Mouse (Mus musculus) limb, embryonic 13.5 days (tissue): ENCODE measurements at regions not wholly inside any gene's neighbourhood (a gene's known extent, or its start where the extent isn't known, plus 50 kb on each side); places are given as distances from the start of the nearest gene placed in this dataset.

Source experiments
- ATAC-seq: fragments of 200-750 bp; cut with Nextera tagmentation; 2 replicates; pipeline ENCODE4 v1.8.0; 2017; ENCODE audit warnings: low read depth, moderate number of reproducible peaks, moderate TSS enrichment; ENCODE audit not compliant: low FRiP score
- H3K27ac ChIP-seq: fragments of 300-500 bp; sonication (generic); 2 replicates; pipeline ENCODE4 v1.5.1; 2015; ENCODE audit warnings: inconsistent platforms, mild to moderate bottlenecking, moderate library complexity
- H3K27me3 ChIP-seq: fragments of 300-500 bp; sonication (generic); 2 replicates; pipeline ENCODE4 v1.6.1; 2015; ENCODE audit warnings: mild to moderate bottlenecking, inconsistent platforms
- H3K36me3 ChIP-seq: fragments of 300-500 bp; sonication (generic); 2 replicates; pipeline ENCODE4 v1.6.1; 2015; ENCODE audit warnings: inconsistent platforms, mild to moderate bottlenecking, moderate library complexity
- H3K4me1 ChIP-seq: fragments of 300-500 bp; sonication (generic); 2 replicates; pipeline ENCODE4 v1.6.1; 2015; ENCODE audit warnings: inconsistent platforms
- H3K4me2 ChIP-seq: fragments of 300-500 bp; sonication (generic); replicated peaks from 2 replicates; pipeline ENCODE4 v1.6.1; 2015; ENCODE audit warnings: inconsistent platforms, mild to moderate bottlenecking, moderate library complexity
- H3K4me3 ChIP-seq: fragments of 300-500 bp; sonication (generic); 2 replicates; pipeline ENCODE4 v1.5.1; 2015; ENCODE audit warnings: moderate library complexity, mild to moderate bottlenecking, inconsistent platforms
- H3K9ac ChIP-seq: fragments of 300-500 bp; sonication (generic); 2 replicates; pipeline ENCODE4 v1.6.1; 2015; ENCODE audit warnings: mild to moderate bottlenecking, inconsistent platforms
- H3K9me3 ChIP-seq: fragments of 300-500 bp; sonication (generic); 2 replicates; pipeline ENCODE4 v1.6.1; 2016; ENCODE audit warnings: inconsistent platforms
- WGBS: fragments of 180-500 bp; shearing (Covaris S2); methylation state at CpG from one replicate; pipeline ENCODE4 v1.1.7; 2015; 5-methylcytosine and 5-hydroxymethylcytosine counted together

GRCm38 (mm10) chr13:39566491-39566890 lies 605.8 kb upstream of the Slc35b3 start:
- Histone ChIP-seq H3K27me3 (no peaks in the 10 kb centered on the region), H3K27ac (no peak overlapping the region), H3K36me3 (no peaks in the 10 kb centered on the region), H3K4me3 (no peak overlapping the region), H3K4me2 (no peak overlapping the region), H3K9ac (no peak overlapping the region), H3K4me1 (peaks cover 5% of the 10 kb centered on the region), H3K9me3 (no peaks in the 10 kb centered on the region)
- no peak for ATAC-seq
- 82% methylated on average over 2 of the region's 2 CpGs for WGBS

DNA sequence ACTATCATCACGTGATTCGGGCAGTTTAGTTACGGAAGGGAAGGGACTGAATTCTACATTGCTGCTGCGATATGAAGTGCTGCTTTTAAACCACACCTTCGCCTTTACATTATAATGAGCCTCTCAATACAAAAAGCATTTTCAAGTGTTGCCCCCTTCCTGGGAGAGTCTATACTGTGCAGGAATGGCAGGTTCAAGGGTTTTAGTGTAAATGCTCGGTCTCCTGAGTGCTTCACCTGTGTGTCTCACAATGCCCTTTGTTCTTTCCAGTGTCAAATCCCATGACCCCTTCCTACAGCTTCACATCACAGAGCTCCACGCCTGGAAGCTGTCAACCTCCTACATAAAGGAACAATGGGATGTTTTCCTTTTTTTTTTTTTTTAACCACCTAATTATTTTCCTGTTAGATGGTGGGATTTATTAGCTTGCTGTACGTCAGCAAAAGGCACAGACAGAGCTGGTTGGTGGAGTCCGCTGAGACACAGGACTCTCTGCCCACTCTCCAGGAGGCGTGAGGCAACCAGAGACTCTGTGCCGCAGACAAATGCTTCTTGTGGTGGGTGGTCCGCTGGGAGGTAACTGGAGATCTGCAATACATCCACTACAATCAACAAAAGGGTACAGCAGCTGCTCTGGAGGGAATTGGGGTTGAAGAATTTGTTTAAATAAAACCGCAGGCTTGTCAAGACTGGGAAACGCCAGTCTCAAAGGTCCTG lies 577.2 kb upstream of the Slc35b3 start:
- Histone ChIP-seq H3K27ac (no peak overlapping the region), H3K36me3 (no peaks in the 10 kb centered on the region), H3K9ac (no peak overlapping the region), H3K27me3 (no peaks in the 10 kb centered on the region), H3K4me1 (no peaks in the 10 kb centered on the region), H3K9me3 (no peaks in the 10 kb centered on the region), H3K4me2 (no peak overlapping the region), H3K4me3 (no peak overlapping the region)
- ATAC-seq = no peak
- WGBS = 45% methylated on average over 14 of the region's 14 CpGs

- no peak for ATAC-seq
- H3K4me2 ChIP-seq = no peak overlapping the region
- H3K36me3 ChIP-seq = no peaks in the 10 kb centered on the region
- no peak overlapping the region for H3K4me3 ChIP-seq
- H3K27me3 ChIP-seq = no peaks in the 10 kb centered on the region
- H3K9ac ChIP-seq = no peak overlapping the region
- no peak overlapping the region for H3K27ac ChIP-seq
- no peaks in the 10 kb centered on the region for H3K4me1 ChIP-seq
- WGBS = 93% methylated on average over 1 of the region's 1 CpGs
- no peaks in the 10 kb centered on the region for H3K9me3 ChIP-seq
Measured at GRCm38 (mm10) chr13:39526469-39526868, 565.8 kb upstream of the Slc35b3 start.

- no peaks in the 10 kb centered on the region for H3K27me3 ChIP-seq
- no peak for ATAC-seq
- WGBS = 41% methylated on average over 9 of the region's 9 CpGs
- H3K4me1 ChIP-seq = no peaks in the 10 kb centered on the region
- no peaks in the 10 kb centered on the region for H3K36me3 ChIP-seq
- no peak overlapping the region for H3K9ac ChIP-seq
- H3K4me2 ChIP-seq = no peak overlapping the region
- H3K9me3 ChIP-seq = no peaks in the 10 kb centered on the region
- H3K4me3 ChIP-seq = no peak overlapping the region
- no peak overlapping the region for H3K27ac ChIP-seq
Measured at GRCm38 (mm10) chr13:39523856-39524301, 563.2 kb upstream of the Slc35b3 start.

- H3K27me3 ChIP-seq = no peaks in the 10 kb centered on the region
- no peaks in the 10 kb centered on the region for H3K36me3 ChIP-seq
- H3K9me3 ChIP-seq = no peaks in the 10 kb centered on the region
- H3K4me3 ChIP-seq = no peak overlapping the region
- no peak overlapping the region for H3K9ac ChIP-seq
- no peak overlapping the region for H3K4me2 ChIP-seq
- H3K27ac ChIP-seq = no peak overlapping the region
- H3K4me1 ChIP-seq = no peaks in the 10 kb centered on the region
- WGBS = 59% methylated on average over 5 of the region's 5 CpGs
- ATAC-seq = no peak
Measured at GRCm38 (mm10) chr13:39523246-39523850, 562.7 kb upstream of the Slc35b3 start.

DNA sequence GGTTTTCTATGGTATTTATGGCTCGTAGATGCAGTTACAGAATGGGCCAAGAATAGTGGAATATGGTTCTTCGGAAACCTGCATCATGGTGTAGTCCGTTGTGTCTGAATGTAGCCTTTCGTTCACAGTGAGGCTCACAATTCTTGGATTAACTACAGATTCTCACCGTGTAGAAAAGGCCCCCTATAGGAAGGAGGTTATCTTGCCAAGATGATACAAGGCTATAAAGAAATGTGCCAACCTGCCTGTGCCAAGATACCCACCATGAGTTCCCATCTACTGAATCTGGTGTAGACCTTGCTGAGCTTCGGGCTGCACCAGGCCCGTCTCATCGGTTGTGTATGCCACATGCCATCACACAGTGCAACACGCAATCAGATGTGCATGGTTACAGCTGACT lies 560.2 kb upstream of the Slc35b3 start:
- Histone ChIP-seq H3K4me1 (no peaks in the 10 kb centered on the region), H3K36me3 (no peaks in the 10 kb centered on the region), H3K9ac (no peak overlapping the region), H3K9me3 (no peaks in the 10 kb centered on the region), H3K27me3 (no peaks in the 10 kb centered on the region), H3K4me2 (no peak overlapping the region), H3K27ac (no peak overlapping the region), H3K4me3 (no peak overlapping the region)
- WGBS = 94% methylated on average over 9 of the region's 9 CpGs
- no peak for ATAC-seq

- Histone ChIP-seq H3K4me2 (no peak overlapping the region), H3K4me1 (no peaks in the 10 kb centered on the region), H3K27me3 (no peaks in the 10 kb centered on the region), H3K27ac (no peak overlapping the region), H3K9ac (no peak overlapping the region), H3K4me3 (no peak overlapping the region), H3K36me3 (no peaks in the 10 kb centered on the region), H3K9me3 (no peaks in the 10 kb centered on the region)
- ATAC-seq = no peak
- WGBS = 50% methylated on average over 8 of the region's 8 CpGs
Measured at GRCm38 (mm10) chr13:39516106-39516505, 555.4 kb upstream of the Slc35b3 start.

GRCm38 (mm10) chr13:39489806-39490205 lies 529.1 kb upstream of the Slc35b3 start:
- Histone ChIP-seq H3K4me1 (no peaks in the 10 kb centered on the region), H3K27me3 (no peaks in the 10 kb centered on the region), H3K4me3 (no peak overlapping the region), H3K9me3 (no peaks in the 10 kb centered on the region), H3K36me3 (no peaks in the 10 kb centered on the region), H3K4me2 (no peak overlapping the region), H3K9ac (no peak overlapping the region), H3K27ac (no peak overlapping the region)
- WGBS = 69% methylated on average over 7 of the region's 7 CpGs
- no peak for ATAC-seq

GRCm38 (mm10) chr13:39472621-39473020 lies 511.9 kb upstream of the Slc35b3 start:
- Histone ChIP-seq H3K36me3 (no peaks in the 10 kb centered on the region), H3K4me1 (no peaks in the 10 kb centered on the region), H3K4me3 (no peak overlapping the region), H3K9me3 (no peaks in the 10 kb centered on the region), H3K4me2 (no peak overlapping the region), H3K27me3 (no peaks in the 10 kb centered on the region), H3K27ac (no peak overlapping the region), H3K9ac (no peak overlapping the region)
- no peak for ATAC-seq
- WGBS = 51% methylated on average over 6 of the region's 6 CpGs

- Histone ChIP-seq H3K27ac (no peak overlapping the region), H3K4me3 (no peak overlapping the region), H3K9ac (no peak overlapping the region), H3K27me3 (peaks cover 5% of the 10 kb centered on the region; the same call in 1 of the 2 replicates), H3K36me3 (no peaks in the 10 kb centered on the region), H3K9me3 (no peaks in the 10 kb centered on the region), H3K4me1 (no peaks in the 10 kb centered on the region), H3K4me2 (no peak overlapping the region)
- WGBS = 94% methylated on average over 13 of the region's 13 CpGs
- no peak for ATAC-seq
Measured at GRCm38 (mm10) chr13:39441799-39442198, 481.1 kb upstream of the Slc35b3 start.

DNA sequence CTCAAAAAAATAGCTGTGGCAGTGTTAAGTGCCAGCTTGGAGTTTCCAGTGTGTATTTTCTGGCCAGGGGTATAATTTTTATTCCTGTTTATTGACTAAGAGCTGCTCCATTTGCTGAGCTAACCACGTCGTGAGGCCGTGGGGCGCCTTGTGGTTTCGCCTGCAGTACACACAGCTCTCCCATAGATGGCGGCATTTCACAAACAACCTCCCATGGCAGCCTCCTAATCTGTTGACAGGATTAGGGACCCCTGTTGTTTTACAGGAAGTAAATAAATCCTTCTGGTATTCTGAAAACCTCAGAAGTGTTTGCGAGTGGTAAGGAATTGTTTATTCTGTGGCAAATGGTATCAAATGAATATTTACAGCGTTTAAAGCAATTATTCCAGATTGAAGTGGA lies 480.2 kb upstream of the Slc35b3 start:
- no peaks in the 10 kb centered on the region for H3K36me3 ChIP-seq
- 15% methylated on average over 8 of the region's 8 CpGs for WGBS
- H3K9me3 ChIP-seq = no peaks in the 10 kb centered on the region
- no peak overlapping the region for H3K9ac ChIP-seq
- H3K27ac ChIP-seq = no peak overlapping the region
- no peak overlapping the region for H3K4me2 ChIP-seq
- H3K4me1 ChIP-seq = no peaks in the 10 kb centered on the region
- peaks cover 5% of the 10 kb centered on the region; the same call in 1 of the 2 replicates for H3K27me3 ChIP-seq
- no peak for ATAC-seq
- no peak overlapping the region for H3K4me3 ChIP-seq

DNA sequence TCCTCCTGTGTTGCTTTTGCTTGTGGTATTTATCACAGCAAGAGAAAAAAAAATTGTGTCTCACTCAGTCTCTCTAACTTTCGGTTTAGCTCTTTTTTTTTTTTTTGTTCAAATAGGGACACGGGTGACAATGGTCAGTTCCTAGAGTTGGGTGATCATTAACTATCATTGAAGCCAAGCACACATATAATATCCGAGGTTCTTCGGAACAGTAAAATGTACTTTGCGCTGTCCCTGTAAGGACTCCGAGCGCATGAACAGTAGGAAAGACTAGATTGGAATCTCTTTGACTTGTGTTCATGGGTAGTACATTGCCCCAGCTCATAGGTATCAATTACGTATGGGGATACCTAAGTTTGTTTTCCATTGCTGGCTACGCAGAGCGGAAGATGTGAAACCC lies 479.7 kb upstream of the Slc35b3 start:
- Histone ChIP-seq H3K36me3 (no peaks in the 10 kb centered on the region), H3K9ac (no peak overlapping the region), H3K4me3 (no peak overlapping the region), H3K27ac (no peak overlapping the region), H3K9me3 (no peaks in the 10 kb centered on the region), H3K4me1 (no peaks in the 10 kb centered on the region), H3K4me2 (no peak overlapping the region), H3K27me3 (peaks cover 5% of the 10 kb centered on the region; the same call in 1 of the 2 replicates)
- no peak for ATAC-seq
- 93% methylated on average over 10 of the region's 10 CpGs for WGBS

- Histone ChIP-seq H3K4me2 (no peak overlapping the region), H3K9me3 (no peaks in the 10 kb centered on the region), H3K27me3 (peaks cover 5% of the 10 kb centered on the region; the same call in 1 of the 2 replicates), H3K4me1 (no peaks in the 10 kb centered on the region), H3K27ac (no peak overlapping the region), H3K36me3 (no peaks in the 10 kb centered on the region), H3K4me3 (no peak overlapping the region), H3K9ac (no peak overlapping the region)
- no peak for ATAC-seq
- WGBS = 80% methylated on average over 3 of the region's 3 CpGs
Measured at GRCm38 (mm10) chr13:39427996-39428395, 467.3 kb upstream of the Slc35b3 start.
